Mouse (Mus musculus) cortical plate, adult 2 months (tissue): ENCODE data around the gene Csnk1d.

Experiments
- CTCF ChIP-seq: fragments of 200-500 bp; IDR thresholded peaks from 2 replicates; pipeline ENCODE4 v1.5.1; 2011; ENCODE audit warnings: mild to moderate bottlenecking, control low read depth, low read length; ENCODE audit not compliant: insufficient read depth; ENCODE audit errors: extremely low read depth
- POLR2A ChIP-seq: fragments of 200-500 bp; IDR thresholded peaks from 2 replicates; pipeline ENCODE4 v1.6.1; 2011; ENCODE audit warnings: mild to moderate bottlenecking, low read length, control low read depth; ENCODE audit not compliant: insufficient read depth; ENCODE audit errors: extremely low read depth

GRCm38 (mm10) chr11:120948861-120949851 lies 42.0 kb downstream of the Csnk1d start:
- TF ChIP-seq CTCF (no peak), POLR2A (no peak)
